Mouse (Mus musculus): Measurements from ENCODE around the gene Sh3pxd2a.

GRCm38 (mm10) chr19:47451476-47452113 is 12.6 kb downstream of the Sh3pxd2a start:
- TF ChIP-seq CHD2 (IDR thresholded peaks at IDR 0.05; ENCODE audit: low read length) (no peak), POLR2A (IDR thresholded peaks at IDR 0.05; ENCODE audit: low read depth, low read length) (no peak), CTCF (conservative IDR thresholded peaks at IDR 0.05 in 1 of 2, IDR thresholded peaks at IDR 0.05 in 1 of 2; ENCODE audit: low read depth in 2 of 2, low read length in 2 of 2) (peak in 1 of 2 experiments; percentile 27; a peak in 1 of 4 replicates), NRF1 (IDR thresholded peaks at IDR 0.05; ENCODE audit: low read depth, low read length) (no peak), MAFK (IDR thresholded peaks at IDR 0.05; ENCODE audit: insufficient replicate concordance, low read length) (no peak), POLR2AphosphoS2 (IDR thresholded peaks at IDR 0.05; ENCODE audit: low read depth, low read length) (no peak), ZNF384 (IDR thresholded peaks at IDR 0.05; ENCODE audit: low read depth, low read length) (no peak), TCF12 (IDR thresholded peaks at IDR 0.05; ENCODE audit: low read depth, low read length) (no peak), EP300 (IDR thresholded peaks at IDR 0.05; ENCODE audit: low read length) (peak; percentile 53)

All from CH12.LX (cell line).